Mouse (Mus musculus) E14TG2a.4 (cell line): ENCODE results near the gene Slc43a2.

Experiments
- CTCF ChIP-seq: conservative IDR thresholded peaks from 2 replicates; pipeline ENCODE4 v1.5.1; 2014; ENCODE audit warnings: low read length
- NANOG ChIP-seq: IDR thresholded peaks from 2 replicates; pipeline ENCODE4 v1.6.1; 2014; ENCODE audit warnings: borderline replicate concordance, low read length, mixed read lengths
- POU5F1 ChIP-seq: IDR thresholded peaks from 2 replicates; pipeline ENCODE4 v1.6.1; 2014; ENCODE audit warnings: low read length, borderline replicate concordance

DNA sequence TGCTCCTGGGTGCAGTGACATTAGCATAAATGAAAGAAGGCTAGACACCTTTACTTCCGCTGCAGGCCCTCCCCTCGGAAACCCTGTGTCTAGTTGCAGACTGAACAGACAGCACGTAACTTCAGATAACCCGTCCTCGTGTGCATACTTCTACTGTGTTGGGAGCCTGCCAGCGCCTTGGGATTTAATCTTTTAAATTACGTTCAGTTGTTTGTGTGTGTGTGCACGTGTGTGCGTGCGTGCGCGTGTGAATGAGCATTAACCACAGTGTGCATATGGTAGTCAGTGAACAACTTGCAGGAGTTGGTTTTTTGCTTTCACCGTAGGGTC is 7.4 kb downstream of the Slc43a2 start:
- TF ChIP-seq CTCF: no peak
- no peak for TF ChIP-seq POU5F1
- TF ChIP-seq NANOG: no peak
